Mouse (Mus musculus) layer of hippocampus, postnatal 14 days (tissue): Measurements from ENCODE around the gene Ank2. TPM values are rescaled to one million over a fixed set of nuclear protein-coding genes. Genes with fewer than 3 reads are reported as not detected.
A peak's percentile ranks its signal among the peaks of the same experiment; 100 is the strongest.
"Not testable (repeated sequence)": the region's sequence is repeated elsewhere in the genome, so short reads cannot be mapped to it uniquely, and the experiment has no call there.

ENCODE experiments used
- DNase-seq, 2 experiments: peaks; one replicate each; pipeline ENCODE4 v3.0.0; 2021 to 2022; ENCODE audit warnings: low spot score in 2 of 2, mixed read lengths in 1 of 2
- total RNA-seq, 2 experiments: library from RNA; stranded (reverse); gene quantifications; 2 replicates each; pipeline ENCODE4 v1.2.3; 2021

The Ank2 gene
- total RNA-seq, 2 experiments from 2014 or later, result 837 to 918 TPM

DNA sequence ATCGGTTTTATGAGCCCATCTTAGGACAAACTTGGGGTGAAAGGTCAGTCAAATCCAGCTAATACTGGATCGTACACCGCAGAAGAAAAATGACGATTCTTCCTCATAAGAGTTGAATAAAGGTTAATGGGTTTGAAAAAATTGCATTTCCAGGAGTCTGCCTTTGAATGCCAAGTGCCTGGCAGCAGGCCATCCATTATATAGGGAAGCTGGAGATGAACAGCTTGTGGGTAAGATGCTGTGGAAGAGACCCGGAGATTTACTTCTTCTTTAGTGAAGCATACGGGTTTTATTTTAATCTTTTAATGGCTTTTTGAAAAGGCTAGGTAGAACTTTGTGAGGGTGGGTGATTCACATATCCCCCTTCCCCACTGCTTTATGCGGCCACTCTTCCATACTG, 11.8 kb downstream of the Ank2 start:
- DNase-seq, result no peak

DNA sequence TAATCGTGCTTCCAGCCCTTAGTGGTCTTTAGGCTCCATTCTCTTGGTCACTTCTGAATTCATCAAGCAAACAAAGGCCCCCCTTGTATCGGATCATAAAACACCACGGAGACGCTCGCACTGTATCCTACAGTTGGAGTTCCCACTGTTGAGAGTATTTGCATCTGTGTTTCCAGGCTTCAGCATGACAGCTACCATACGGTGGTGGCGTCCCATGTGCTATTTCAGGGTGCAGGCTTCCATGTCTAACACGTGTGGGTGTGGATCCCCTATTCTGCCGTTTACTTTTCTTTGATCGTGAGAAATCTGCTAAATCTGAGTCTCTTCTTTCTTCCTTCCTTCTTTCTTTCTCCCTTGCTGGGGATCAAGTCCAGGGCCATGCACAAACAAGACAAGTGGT, 14.0 kb downstream of the Ank2 start:
- peak; percentile 26 to 51 for DNase-seq

GRCm38 (mm10) chr3:127481658-127482057, 17.5 kb downstream of the Ank2 start:
- DNase-seq, result no peak

- not testable (repeated sequence) for DNase-seq
Measured at GRCm38 (mm10) chr3:127480369-127480768, 18.8 kb downstream of the Ank2 start.

GRCm38 (mm10) chr3:127474115-127474514, 25.0 kb downstream of the Ank2 start:
- DNase-seq, result no peak

- no peak for DNase-seq
Measured at GRCm38 (mm10) chr3:127469164-127469752, 29.9 kb downstream of the Ank2 start.

- no peak for DNase-seq
Measured at GRCm38 (mm10) chr3:127468569-127468968, 30.6 kb downstream of the Ank2 start.

DNA sequence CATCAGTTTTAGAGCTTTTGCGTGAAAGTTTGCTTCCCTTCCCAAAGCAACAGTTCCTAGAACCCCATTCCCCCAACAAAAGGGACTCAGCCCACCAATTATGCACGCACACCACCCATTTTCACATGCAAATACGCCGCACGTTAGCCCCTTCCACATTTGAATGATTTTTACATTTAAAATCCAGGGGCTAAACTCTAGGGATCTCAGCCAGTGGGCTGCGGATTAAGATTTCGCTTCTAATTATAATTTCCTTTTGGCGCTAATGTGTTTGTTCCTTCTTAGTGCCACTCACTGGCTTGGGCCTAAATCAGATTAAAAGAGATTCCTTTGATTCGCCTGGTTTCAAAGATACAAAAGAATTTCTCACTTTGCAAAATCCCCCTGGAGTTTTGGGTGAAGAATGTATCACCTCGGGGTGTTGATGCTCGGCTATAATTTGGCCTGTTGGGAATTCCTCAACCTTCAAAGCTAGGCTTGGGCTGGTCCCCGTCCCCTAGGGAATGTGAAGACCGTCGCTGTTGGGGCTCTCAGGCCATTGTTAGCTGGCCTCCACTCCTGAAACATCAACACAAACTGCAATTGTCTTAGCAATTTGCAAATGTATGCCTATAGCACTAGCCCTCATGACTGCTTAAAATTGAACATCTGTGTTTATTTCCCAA, 35.2 kb downstream of the Ank2 start:
- no peak for DNase-seq

DNA sequence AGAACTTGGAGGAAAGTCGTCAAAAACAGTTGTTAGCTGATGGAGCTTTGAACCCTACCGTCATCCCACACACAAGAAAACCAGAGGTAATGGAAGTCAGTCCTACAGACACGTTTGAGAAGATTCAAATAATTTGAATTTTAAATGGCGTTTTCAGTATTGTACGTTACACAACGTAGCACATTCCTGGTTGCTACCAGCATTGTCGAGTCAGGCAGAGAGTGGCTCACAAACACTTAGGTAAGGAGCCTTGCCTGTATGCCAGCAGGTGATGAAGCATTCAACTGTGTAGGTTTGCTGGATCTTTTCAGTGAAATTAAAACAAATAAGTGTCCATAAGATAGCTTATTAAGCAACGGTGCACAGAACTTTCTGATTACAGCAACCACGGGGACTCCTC, 36.0 kb downstream of the Ank2 start:
- no peak for DNase-seq

DNA sequence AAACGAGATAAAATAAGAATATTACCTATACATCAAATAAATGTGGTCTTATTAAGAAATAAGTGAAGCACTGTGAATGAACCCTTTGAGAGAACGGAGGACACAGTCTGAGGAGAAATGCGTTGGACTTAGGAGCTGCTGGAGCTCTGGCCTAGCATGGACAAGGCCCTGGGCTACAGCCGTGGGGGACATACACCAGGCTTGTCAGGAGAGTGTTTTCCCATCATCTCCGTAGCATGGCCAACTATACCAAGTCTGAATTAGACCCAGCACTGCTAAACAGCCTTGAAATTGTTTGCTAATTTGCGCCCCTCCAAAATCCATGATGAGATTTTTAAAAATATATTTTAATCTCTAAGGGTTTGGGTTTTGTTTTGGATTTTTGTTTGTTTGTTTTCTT, 36.7 kb downstream of the Ank2 start:
- DNase-seq, result no peak

GRCm38 (mm10) chr3:127460891-127461437, 38.2 kb downstream of the Ank2 start:
- DNase-seq, result no peak

DNA sequence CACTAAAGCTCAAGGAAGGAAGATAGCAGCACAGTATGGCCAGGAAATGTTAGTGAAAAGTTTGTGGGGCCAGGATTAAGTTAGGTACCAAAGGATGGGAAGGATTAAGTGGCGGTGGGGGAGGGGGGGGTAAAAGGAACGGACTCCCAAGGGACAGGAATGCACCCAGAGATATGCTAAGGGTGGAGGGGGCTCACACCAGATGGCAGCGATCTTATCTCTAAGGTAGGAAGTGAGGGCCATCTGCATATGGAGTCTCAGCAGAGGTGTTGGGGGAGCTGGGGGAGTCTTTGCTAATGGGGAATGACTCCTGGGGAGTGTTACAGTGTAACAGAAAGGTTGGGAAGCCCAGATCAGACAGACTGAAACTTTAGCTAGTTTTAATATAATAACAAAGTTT, 39.3 kb downstream of the Ank2 start:
- no peak for DNase-seq

- no peak for DNase-seq
Measured at GRCm38 (mm10) chr3:127458925-127459324, 40.2 kb downstream of the Ank2 start.

GRCm38 (mm10) chr3:127458420-127458798, 40.7 kb downstream of the Ank2 start:
- DNase-seq, result no peak

DNA sequence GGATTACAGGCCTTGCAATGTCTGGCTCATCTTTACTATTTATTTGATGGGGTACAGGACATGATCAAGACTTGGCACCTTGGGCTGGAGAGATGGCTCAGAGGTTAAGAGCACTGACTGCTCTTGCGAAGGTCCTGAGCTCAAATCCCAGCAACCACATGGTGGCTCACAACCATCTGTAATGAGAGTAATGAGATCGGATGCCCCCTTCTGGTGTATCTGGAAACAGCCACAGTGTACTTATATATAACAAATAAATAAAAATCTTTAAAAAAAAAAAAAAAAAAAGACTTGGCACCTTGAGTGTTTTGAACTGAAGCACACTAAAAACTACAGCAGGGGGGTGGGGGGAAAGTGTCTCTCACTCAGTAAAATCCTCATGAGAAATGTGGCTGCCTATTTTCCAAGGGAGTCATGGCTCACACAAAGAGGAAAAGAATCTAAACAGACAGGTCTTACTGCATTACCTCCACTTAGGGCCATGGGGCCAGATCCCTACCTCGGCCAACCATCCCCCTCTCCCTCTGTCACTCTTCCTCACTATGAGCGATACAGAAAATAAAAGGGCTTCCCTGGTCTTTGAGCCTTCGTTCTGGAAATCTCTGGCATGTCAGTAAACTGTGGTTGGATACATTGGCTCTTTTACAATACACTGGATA, 41.3 kb downstream of the Ank2 start:
- DNase-seq, result no peak

DNA sequence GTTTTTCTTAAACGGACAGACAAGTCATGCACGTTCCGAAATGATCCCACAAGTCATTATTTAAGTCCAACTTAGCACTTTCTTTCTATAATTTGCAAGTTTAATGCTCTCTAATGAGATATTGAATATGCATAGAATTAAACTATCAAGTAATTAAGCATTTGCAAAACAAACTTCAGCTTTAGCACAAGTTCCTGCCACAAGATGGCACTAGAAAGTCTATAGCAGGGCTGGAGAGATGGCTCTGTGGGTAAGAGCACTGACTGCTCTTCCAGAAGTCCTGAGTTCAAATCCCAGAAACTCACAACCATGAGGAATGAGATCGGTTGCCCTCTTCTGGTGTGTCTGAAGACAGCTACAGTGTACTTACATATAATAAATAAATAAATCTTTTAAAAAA, 45.4 kb downstream of the Ank2 start:
- DNase-seq, result peak in 1 of 2 experiments; percentile 15

- no peak for DNase-seq
Measured at GRCm38 (mm10) chr3:127453254-127453653, 45.9 kb downstream of the Ank2 start.

- no peak for DNase-seq
Measured at GRCm38 (mm10) chr3:127452233-127452632, 46.9 kb downstream of the Ank2 start.

DNA sequence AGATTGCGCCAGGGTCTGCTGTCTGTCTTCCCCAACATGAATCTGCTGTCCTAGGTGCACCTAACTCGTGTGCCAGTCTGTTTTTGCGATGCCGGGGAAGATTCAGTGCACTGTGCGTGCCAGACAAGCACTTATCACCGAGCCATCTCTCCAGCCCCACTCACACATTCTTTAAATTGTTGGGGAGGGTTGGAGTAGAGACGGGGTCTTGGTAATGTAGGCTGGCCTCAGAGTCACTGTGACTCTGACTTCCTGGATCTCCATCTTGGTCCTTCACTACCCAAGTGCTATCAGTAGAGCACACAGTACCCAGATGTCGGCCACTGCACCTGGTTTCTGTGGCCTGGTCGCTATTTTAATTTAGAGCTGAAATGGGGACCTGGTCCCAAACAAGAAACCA, 47.4 kb downstream of the Ank2 start:
- no peak for DNase-seq

DNA sequence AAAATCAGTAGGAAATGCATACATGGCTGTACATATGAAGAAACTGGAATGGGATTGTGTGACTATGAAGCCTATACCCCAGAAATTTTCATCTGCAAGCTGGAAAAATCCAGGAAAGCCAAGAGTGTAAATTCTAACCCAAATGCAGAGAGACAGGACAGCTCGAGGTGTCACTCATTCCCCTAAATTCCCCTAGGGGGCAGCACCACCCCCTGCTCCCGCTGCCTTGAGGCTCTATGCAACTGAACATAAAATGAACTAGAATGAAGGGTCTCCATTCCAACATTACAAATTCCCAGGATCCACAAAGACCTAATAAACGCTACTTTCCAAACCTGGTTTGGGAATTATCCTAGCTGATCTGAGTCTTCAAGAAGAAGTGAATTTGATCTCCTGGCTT, 48.1 kb downstream of the Ank2 start:
- DNase-seq, result peak in 1 of 2 experiments; percentile 45

DNA sequence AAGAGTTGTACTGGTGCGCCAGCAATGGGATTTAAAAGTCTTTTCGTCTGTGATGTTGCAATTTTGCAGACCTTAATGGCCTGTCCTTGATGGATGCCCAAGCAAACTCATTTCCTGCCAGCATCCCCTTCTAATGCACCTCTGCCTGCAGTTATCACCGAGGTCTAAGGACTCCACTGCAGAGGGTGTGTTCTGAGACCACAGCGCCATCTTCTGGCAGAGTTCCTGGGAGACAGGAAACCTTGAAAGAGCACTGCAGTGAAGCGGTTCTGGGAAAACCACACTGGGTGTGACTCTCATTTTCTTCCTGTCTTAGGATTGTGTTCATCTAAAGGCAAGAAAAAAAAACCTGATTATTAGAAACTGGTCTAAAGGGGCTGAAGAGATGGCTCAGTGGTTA, 53.0 kb downstream of the Ank2 start:
- peak; percentile 64 to 71 for DNase-seq

DNA sequence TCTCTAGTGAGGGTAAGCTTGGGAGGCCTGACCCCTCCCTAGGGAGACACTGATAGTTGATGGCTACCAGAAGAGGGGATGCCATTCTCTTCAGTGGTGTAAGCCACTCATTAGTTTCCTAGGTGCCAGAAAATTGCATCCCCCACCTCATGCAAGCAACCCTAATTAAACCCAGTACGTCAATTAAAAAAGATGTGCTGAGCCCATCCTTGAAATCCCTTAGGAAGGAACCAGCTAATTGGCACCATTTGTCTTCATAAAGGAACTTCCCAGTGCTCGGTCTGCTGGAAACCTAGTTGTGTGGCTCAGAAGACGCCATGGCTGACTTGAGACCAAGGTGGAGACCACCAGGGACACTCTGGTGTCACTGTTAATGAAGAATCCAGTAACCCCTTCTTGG, 65.9 kb downstream of the Ank2 start:
- no peak for DNase-seq
